Mouse (Mus musculus): Measurements from ENCODE around the gene Zfr2.

DNA sequence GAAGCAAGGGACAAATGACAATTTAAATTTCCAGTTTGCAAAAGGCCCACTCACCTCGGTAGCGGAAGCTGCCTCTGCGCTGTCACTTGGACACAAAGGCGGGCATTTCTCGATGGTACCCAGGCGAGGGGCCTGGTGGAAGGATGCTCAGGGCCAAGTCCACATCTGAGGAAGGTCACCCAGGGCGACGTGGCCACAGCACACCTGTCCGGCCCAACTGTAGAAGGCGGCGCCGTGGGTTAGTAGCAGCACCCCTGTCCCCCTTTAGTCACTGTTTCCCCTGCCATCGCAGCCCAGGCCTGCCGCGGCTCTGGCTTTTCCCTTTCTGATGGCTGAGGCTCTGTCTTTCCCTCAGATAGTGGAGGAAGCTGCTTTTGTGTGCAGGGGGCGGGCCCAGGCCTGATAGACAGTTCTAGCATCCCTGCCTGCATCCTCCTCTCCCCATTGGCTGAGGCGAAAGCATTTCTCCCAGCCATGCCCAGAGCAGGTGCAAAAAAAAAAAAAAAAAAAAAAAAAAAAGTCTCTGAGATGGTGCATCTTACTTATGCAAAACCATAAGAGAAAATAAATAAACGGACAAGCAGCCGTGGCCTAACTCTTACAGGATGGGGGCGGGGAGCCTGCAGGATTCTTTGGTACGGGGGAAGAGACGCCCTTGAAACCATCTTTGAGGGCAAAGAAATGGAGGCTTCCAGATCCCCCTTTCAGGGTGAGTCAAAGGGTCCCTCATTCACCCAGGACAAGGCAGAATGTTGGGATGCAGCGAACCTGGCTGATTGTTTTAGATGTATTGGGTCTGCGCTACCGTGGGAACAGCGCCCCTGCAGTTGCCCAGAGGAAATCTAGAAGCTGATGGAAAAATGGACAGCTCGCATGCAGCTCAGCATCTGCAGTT is 2.3 kb upstream of the Zfr2 start, which contains the start of gene Atcay:
- TF ChIP-seq POLR2A (IDR thresholded peaks at IDR 0.05; ENCODE audit: control insufficient read depth, low read depth, low read length) (no peak), CTCF (IDR thresholded peaks at IDR 0.05; ENCODE audit: control insufficient read depth, insufficient read depth, insufficient replicate concordance, low read depth, low read length) (peak; percentile 27; the same call in 1 of the 2 replicates)

All from testis, adult 2 months (tissue).